11 mouse cellular contexts compared by ENCODE assay signal in the genomic region with DNA sequence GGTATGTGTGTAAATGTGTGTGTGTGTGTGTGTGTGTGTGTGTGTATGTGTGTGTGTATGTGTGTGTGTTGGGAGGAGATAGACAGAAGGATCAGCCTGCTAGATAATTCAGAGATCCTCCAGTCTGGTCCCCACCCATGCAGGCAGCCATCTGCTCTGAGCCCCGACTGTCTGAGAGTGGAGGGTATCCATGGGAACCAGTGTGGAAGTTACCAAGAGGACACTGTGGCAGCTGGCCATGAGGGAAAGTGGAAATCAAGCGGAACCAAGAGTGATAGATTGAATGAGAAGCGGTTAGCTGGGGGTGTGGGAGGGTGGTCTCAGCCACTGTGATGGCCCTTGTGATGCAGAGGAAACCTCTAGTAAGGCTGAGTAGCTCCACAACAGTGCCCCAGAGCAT. TPM values are rescaled to one million over a fixed set of nuclear protein-coding genes. Genes with fewer than 3 reads are reported as not detected.
DNase-seq lines count a peak whose midpoint lies in the region; ATAC-seq lines count a peak whose summit lies in the region.
"Had no signal": no experiment of that assay in that cellular context is flagged by ENCODE, and none has a peak within 500 bp of the region (broad histone marks: within the 10 kb centered on the region; RNA-seq: fewer than 3 reads in every experiment).

No protein-coding gene starts in this region.

- peak; percentile 79 for DNase-seq in hindbrain, embryonic 10.5 days (ENCODE audit: low spot score)
- DNase-seq in left cerebral cortex, postnatal 25 days (ENCODE audit: low spot score in 2 of 2): peak; percentile 57 to 87
- DNase-seq in retina, embryonic 14.5 days (ENCODE audit: low spot score): peak; percentile 77
- no peak for DNase-seq in urinary bladder, postnatal 14 days (ENCODE audit: low spot score)
- DNase-seq in heart, adult 8-10 months (ENCODE audit: low spot score): no peak
- DNase-seq in adrenal gland, adult 18-20 months (ENCODE audit: low spot score in 2 of 2): no peak
- DNase-seq: heart, adult 2 months had no signal

- WGBS in forebrain, embryonic 12.5 days: 48% methylated on average over 3 of the region's 3 CpGs
- WGBS in hindbrain, embryonic 10.5 days: 24% methylated on average over 3 of the region's 3 CpGs

- no peaks in the 10 kb centered on the region for H3K27me3 ChIP-seq in forebrain, embryonic 12.5 days
- no peaks in the 10 kb centered on the region for H3K27me3 ChIP-seq in hindbrain, embryonic 10.5 days (ENCODE audit: insufficient read depth, poor library complexity, severe bottlenecking)

- H3K9me3 ChIP-seq in forebrain, embryonic 12.5 days: no peaks in the 10 kb centered on the region
- peaks cover 14% of the 10 kb centered on the region for H3K9me3 ChIP-seq in hindbrain, embryonic 10.5 days
- H3K9me3 ChIP-seq: embryonic facial prominence, embryonic 13.5 days had no signal

- H3K9ac ChIP-seq in forebrain, embryonic 12.5 days: no peak overlapping the region
- H3K9ac ChIP-seq: embryonic facial prominence, embryonic 13.5 days had no signal

- H3K27ac ChIP-seq in forebrain, embryonic 12.5 days: peak overlapping the region; percentile 25
- peak overlapping the region; percentile 81 for H3K27ac ChIP-seq in hindbrain, embryonic 10.5 days
- H3K27ac ChIP-seq: embryonic facial prominence, embryonic 13.5 days; heart, adult 2 months; kidney, postnatal 0 days had no signal

- H3K4me2 ChIP-seq in forebrain, embryonic 12.5 days: no peak overlapping the region
- H3K4me2 ChIP-seq: embryonic facial prominence, embryonic 13.5 days had no signal

- no peak overlapping the region for H3K4me3 ChIP-seq in forebrain, embryonic 12.5 days (replicated peaks)
- H3K4me3 ChIP-seq in hindbrain, embryonic 10.5 days: no peak overlapping the region
- H3K4me3 ChIP-seq: embryonic facial prominence, embryonic 13.5 days; heart, adult 2 months had no signal

- ATAC-seq in forebrain, embryonic 12.5 days (ENCODE audit: low FRiP score): peak; percentile 90

- no peaks in the 10 kb centered on the region; the same call in 1 of the 2 replicates for H3K36me3 ChIP-seq in forebrain, embryonic 12.5 days (replicated peaks)
- H3K36me3 ChIP-seq in hindbrain, embryonic 10.5 days: peaks cover 25% of the 10 kb centered on the region
- H3K36me3 ChIP-seq: embryonic facial prominence, embryonic 13.5 days had no signal

- intact Hi-C loops in left cerebral cortex, postnatal 25 days (cut with DNase I): no loop called here

- H3K4me1 ChIP-seq in forebrain, embryonic 12.5 days: peaks cover 22% of the 10 kb centered on the region
- peaks cover 44% of the 10 kb centered on the region for H3K4me1 ChIP-seq in hindbrain, embryonic 10.5 days (replicated peaks)

RNA-seq across cellular contexts. Expression of a gene that starts 20.0 kb away (rescaled TPM):
- polyA plus RNA-seq in forebrain, embryonic 12.5 days (2016; fragmentation: Nextera tagmentation; extraction: Ambion mirVana): 63.5 and 65.1 TPM in 2 replicates
- polyA plus RNA-seq in hindbrain, embryonic 10.5 days (2016; fragmentation: Nextera tagmentation; extraction: Ambion mirVana): 32.9 and 65.5 TPM in 2 replicates
- total RNA-seq in left cerebral cortex, postnatal 25 days (2021): 100 to 1,000 TPM; 135 to 137 TPM
- total RNA-seq in heart, adult 8-10 months (2022): 1 to 10 TPM; 3.0 to 5.1 (median 3.6) TPM
- total RNA-seq in adrenal gland, adult 18-20 months (2021): 10 to 100 TPM in 1 of 2 experiments, 1 to 10 TPM in 1; 6.6 to 10.9 TPM
- total RNA-seq: MEL had no signal

RNA-seq across cellular contexts. Expression of a gene that starts 48.9 kb away (rescaled TPM):
- 4.5 and 4.8 TPM in 2 replicates for polyA plus RNA-seq in forebrain, embryonic 12.5 days (2016; fragmentation: Nextera tagmentation; extraction: Ambion mirVana)
- polyA plus RNA-seq in hindbrain, embryonic 10.5 days (2016; fragmentation: Nextera tagmentation; extraction: Ambion mirVana): 21.2 and 31.5 TPM in 2 replicates
- not detected for total RNA-seq in left cerebral cortex, postnatal 25 days (2021)
- not detected for total RNA-seq in heart, adult 8-10 months (2022)
- under 1 TPM; 0.43 to 0.99 TPM for total RNA-seq in adrenal gland, adult 18-20 months (2021)
- total RNA-seq: heart, adult 2 months; MEL had no signal

Comparison
In these comparisons a context has a peak if more than half of its experiments do, and no peak if none do; other contexts are left out.
1. DNase-seq: peak in hindbrain, embryonic 10.5 days (single experiment), left cerebral cortex, postnatal 25 days (2 of 2) and retina, embryonic 14.5 days (single experiment); none in urinary bladder, postnatal 14 days (single experiment), heart, adult 8-10 months (single experiment) and adrenal gland, adult 18-20 months (0 of 2).
2. RNA of a gene that starts 20.0 kb away (total RNA-seq): 135 to 137 TPM in left cerebral cortex, postnatal 25 days; 6.6 to 10.9 TPM in adrenal gland, adult 18-20 months and 3.0 to 5.1 TPM in heart, adult 8-10 months; every median in the first group is over 10 times any median in the second.